Mouse (Mus musculus) CH12.LX (cell line): ENCODE results near the gene Itch. TPM values are rescaled to one million over a fixed set of nuclear protein-coding genes. Genes with fewer than 3 reads are reported as not detected.

Experiments
- DNase-seq: peaks from one replicate; pipeline ENCODE4 v3.0.0-alpha.2; 2013; ENCODE audit errors: extremely low read depth
- H3K27ac ChIP-seq: 2 replicates; pipeline ENCODE4 v1.5.1; 2012; ENCODE audit warnings: low read depth, mild to moderate bottlenecking, control low read depth, moderate library complexity; ENCODE audit not compliant: insufficient read depth
- H3K27me3 ChIP-seq: replicated peaks from 2 replicates; pipeline ENCODE3; 2012; ENCODE audit warnings: inconsistent platforms
- H3K36me3 ChIP-seq, 2 experiments: replicated peaks in 1 of 2; 2 replicates each; pipeline versions ENCODE3 to v1.6.1; 2012; ENCODE audit warnings: inconsistent platforms in 1 of 2, low read length in 1 of 2, mild to moderate bottlenecking in 1 of 2, mixed read lengths in 1 of 2, moderate library complexity in 1 of 2; ENCODE audit not compliant: control insufficient read depth in 1 of 2, insufficient read depth in 1 of 2
- H3K4me1 ChIP-seq, 2 experiments: 2 replicates each; pipeline ENCODE4 v1.6.1; 2012; ENCODE audit warnings: inconsistent platforms in 1 of 2, moderate library complexity in 1 of 2; ENCODE audit not compliant: insufficient read depth in 2 of 2, control insufficient read depth in 1 of 2
- H3K4me2 ChIP-seq: 2 replicates; pipeline ENCODE4 v1.6.1; 2012; ENCODE audit warnings: low read depth, mild to moderate bottlenecking, control low read depth; ENCODE audit not compliant: poor library complexity, insufficient read depth, severe bottlenecking
- H3K4me3 ChIP-seq, 3 experiments: fragments of 150-350 bp in 1 of 3; sonication (generic) in 1 of 3; replicated peaks in 1 of 3; 2 replicates each; pipeline versions ENCODE3 to v1.5.1; 2011 to 2012; ENCODE audit warnings: low read depth in 2 of 3, low read length in 2 of 3, mild to moderate bottlenecking in 2 of 3, moderate library complexity in 2 of 3, control low read depth in 1 of 3, improper control_type of control experiment in 1 of 3, inconsistent platforms in 1 of 3, mixed read lengths in 1 of 3; ENCODE audit not compliant: poor library complexity in 1 of 3
- H3K79me2 ChIP-seq: replicated peaks from 2 replicates; pipeline ENCODE4 v1.6.1; 2012; ENCODE audit warnings: mild to moderate bottlenecking, moderate library complexity; ENCODE audit not compliant: control insufficient read depth, poor library complexity, insufficient read depth, severe bottlenecking; ENCODE audit errors: extremely low read depth
- H3K9ac ChIP-seq: 2 replicates; pipeline ENCODE4 v1.6.1; 2012; ENCODE audit warnings: low read depth, mild to moderate bottlenecking, control low read depth, moderate library complexity; ENCODE audit not compliant: insufficient read depth
- H3K9me3 ChIP-seq: replicated peaks from 2 replicates; pipeline ENCODE3; 2012; ENCODE audit warnings: low read length, inconsistent platforms, mixed read lengths
- CHD2 ChIP-seq: IDR thresholded peaks from 2 replicates; pipeline ENCODE4 v1.6.1; 2011; ENCODE audit warnings: low read length, improper control_type of control experiment
- CTCF ChIP-seq, 2 experiments: IDR thresholded peaks in 1 of 2; conservative IDR thresholded peaks in 1 of 2; 2 replicates each; pipeline ENCODE4 v1.5.1; 2011 to 2012; ENCODE audit warnings: low read depth in 2 of 2, low read length in 2 of 2, improper control_type of control experiment in 1 of 2, inconsistent platforms in 1 of 2, mild to moderate bottlenecking in 1 of 2, moderate library complexity in 1 of 2
- E2F4 ChIP-seq: IDR thresholded peaks from 2 replicates; pipeline ENCODE4 v1.6.1; 2011; ENCODE audit warnings: low read depth, low read length, improper control_type of control experiment; ENCODE audit not compliant: insufficient replicate concordance
- EP300 ChIP-seq: IDR thresholded peaks from 2 replicates; pipeline ENCODE4 v1.6.1; 2011; ENCODE audit warnings: low read length, improper control_type of control experiment
- ETS1 ChIP-seq: conservative IDR thresholded peaks from 2 replicates; pipeline ENCODE4 v1.6.1; 2012; ENCODE audit warnings: low read depth, mild to moderate bottlenecking, inconsistent platforms, low read length, improper control_type of control experiment, moderate library complexity
- HCFC1 ChIP-seq: IDR thresholded peaks from 2 replicates; pipeline ENCODE4 v1.6.1; 2012; ENCODE audit warnings: low read depth, mild to moderate bottlenecking, inconsistent platforms, low read length, improper control_type of control experiment
- JUN ChIP-seq: IDR thresholded peaks from 2 replicates; pipeline ENCODE4 v1.6.1; 2011; ENCODE audit warnings: low read depth, mild to moderate bottlenecking, low read length, improper control_type of control experiment, moderate library complexity; ENCODE audit not compliant: insufficient read depth
- KAT2A ChIP-seq: IDR thresholded peaks from 2 replicates; pipeline ENCODE4 v1.6.1; 2012; ENCODE audit warnings: low read length, improper control_type of control experiment, inconsistent platforms; ENCODE audit not compliant: insufficient replicate concordance
- MXI1 ChIP-seq: IDR thresholded peaks from 2 replicates; pipeline ENCODE4 v1.6.1; 2011; ENCODE audit warnings: mild to moderate bottlenecking, low read depth, low read length, improper control_type of control experiment
- NELFE ChIP-seq: IDR thresholded peaks from 2 replicates; pipeline ENCODE4 v1.6.1; 2011; ENCODE audit warnings: low read depth, low read length, improper control_type of control experiment
- PAX5 ChIP-seq: IDR thresholded peaks from 2 replicates; pipeline ENCODE4 v1.6.1; 2012; ENCODE audit warnings: low read length, inconsistent platforms, mixed read lengths
- POLR2A ChIP-seq: IDR thresholded peaks from 2 replicates; pipeline ENCODE4 v1.6.1; 2011; ENCODE audit warnings: low read depth, mild to moderate bottlenecking, improper control_type of control experiment, low read length
- POLR2AphosphoS2 ChIP-seq: IDR thresholded peaks from 2 replicates; pipeline ENCODE4 v1.6.1; 2011; ENCODE audit warnings: low read depth, low read length, improper control_type of control experiment
- RAD21 ChIP-seq: IDR thresholded peaks from 2 replicates; pipeline ENCODE4 v1.6.1; 2011; ENCODE audit warnings: low read depth, mild to moderate bottlenecking, low read length, improper control_type of control experiment, moderate library complexity
- RCOR1 ChIP-seq: conservative IDR thresholded peaks from 2 replicates; pipeline ENCODE4 v1.6.1; 2012; ENCODE audit warnings: low read depth, mild to moderate bottlenecking, inconsistent platforms, low read length, improper control_type of control experiment
- SMC3 ChIP-seq: IDR thresholded peaks from 2 replicates; pipeline ENCODE4 v1.6.1; 2011; ENCODE audit warnings: low read depth, low read length, improper control_type of control experiment
- TCF12 ChIP-seq: IDR thresholded peaks from 2 replicates; pipeline ENCODE4 v1.6.1; 2014; ENCODE audit warnings: low read depth, mild to moderate bottlenecking, inconsistent platforms, low read length, improper control_type of control experiment
- UBTF ChIP-seq: IDR thresholded peaks from 2 replicates; pipeline ENCODE4 v1.6.1; 2012; ENCODE audit warnings: low read depth, mild to moderate bottlenecking, inconsistent platforms, low read length, improper control_type of control experiment, moderate library complexity
- USF1 ChIP-seq: IDR thresholded peaks from 2 replicates; pipeline ENCODE4 v1.6.1; 2014; ENCODE audit warnings: low read depth, mild to moderate bottlenecking, inconsistent platforms, low read length, improper control_type of control experiment
- ZC3H11A ChIP-seq: IDR thresholded peaks from 2 replicates; pipeline ENCODE4 v1.6.1; 2012; ENCODE audit warnings: low read depth, mild to moderate bottlenecking, inconsistent platforms, low read length, improper control_type of control experiment
- dilution Hi-C: fragments of 300-500 bp; cut with MboI; formaldehyde crosslinking; loops from 2 replicates; pipeline ENCODE4 v1.14.3; 2020; ENCODE audit warnings: low sequenced_read_pairs; ENCODE audit not compliant: extremely low pct_unique_long_range_greater_than_20kb, extremely low pct_ligation_motif_present
- in situ Hi-C: fragments of 300-500 bp; cut with MboI; formaldehyde crosslinking; loops from 3 replicates; pipeline ENCODE4 v1.14.3; 2019; ENCODE audit warnings: low sequenced_read_pairs, low pct_ligation_motif_present, low pct_unique_long_range_greater_than_20kb, mixed read lengths
- polyA plus RNA-seq: library from polyadenylated mRNA; unstranded; fragments of >175 nt; gene quantifications from 2 replicates; pipeline ENCODE4 v1.2.1, GENCODE M21; 2012; ENCODE audit warnings: low read depth; ENCODE audit not compliant: insufficient read length
- total RNA-seq, 2 experiments: library from RNA; depleted of rRNA; stranded (reverse); fragments of 300-350 nt in 1 of 2; fragments of >200 nt in 1 of 2; gene quantifications; 2 replicates each; pipeline ENCODE4 v1.2.3; 2012 to 2014

The Itch gene
- total and polyA plus RNA-seq, 3 experiments: 25.3 to 46.6 (median 28.5) TPM

DNA sequence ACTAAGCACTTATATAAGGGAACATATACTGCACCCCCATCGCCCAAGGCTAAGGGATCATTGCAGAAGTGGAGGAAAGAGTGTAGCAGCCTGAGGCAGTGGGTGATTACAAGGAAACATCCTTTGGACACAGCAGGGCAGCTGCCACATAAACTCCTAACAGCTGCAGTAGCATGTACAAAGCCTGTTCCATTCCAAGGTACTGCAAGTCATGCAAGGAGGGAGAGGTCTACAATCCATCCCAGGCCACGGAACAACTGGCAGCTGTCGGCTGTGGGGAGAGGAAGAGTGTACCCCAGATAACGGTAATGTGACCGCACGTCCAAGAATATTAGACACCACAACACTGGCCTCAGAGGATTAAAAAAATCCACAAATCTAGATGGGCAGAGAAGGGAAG is 132.2 kb downstream of the Itch start:
- DNase-seq: no peak
- TF ChIP-seq MXI1 (no peak), POLR2A (no peak), ETS1 (no peak), PAX5 (no peak), ZC3H11A (no peak), USF1 (no peak), CHD2 (no peak), UBTF (no peak), EP300 (no peak)
- TF ChIP-seq, all 38 proteins: peak for 0
- Histone ChIP-seq H3K36me3 (no peaks in the 10 kb centered on the region), H3K27me3 (no peaks in the 10 kb centered on the region), H3K4me2 (no peak overlapping the region), H3K27ac (no peak overlapping the region), H3K79me2 (no peaks in the 10 kb centered on the region), H3K4me1 (no peaks in the 10 kb centered on the region), H3K9ac (no peak overlapping the region), H3K9me3 (peaks cover 3% of the 10 kb centered on the region), H3K4me3 (no peak overlapping the region)
- in situ Hi-C loops: no loop called here
- dilution Hi-C loops: no loop called here

DNA sequence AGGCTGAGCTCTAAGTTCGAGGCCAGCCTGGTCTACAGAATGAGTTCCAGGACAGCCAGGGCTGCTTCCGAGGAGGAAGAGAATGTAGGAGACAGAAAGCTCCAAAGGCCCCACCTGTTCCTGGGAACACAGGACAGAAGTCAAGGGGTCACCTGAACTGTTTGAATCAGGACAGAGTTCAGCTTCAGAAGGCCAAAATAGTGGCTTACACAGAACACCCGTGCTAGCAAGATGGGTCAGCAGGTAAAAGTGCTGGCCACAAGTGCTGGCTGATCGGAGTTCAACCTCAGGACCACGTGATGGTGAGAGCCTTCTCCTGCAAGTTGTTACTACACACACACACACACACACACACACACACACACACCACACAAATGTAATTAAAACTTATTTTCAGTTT is 133.6 kb downstream of the Itch start:
- no peaks in the 10 kb centered on the region for H3K27me3 ChIP-seq
- no peak for DNase-seq
- no peaks in the 10 kb centered on the region for H3K4me1 ChIP-seq
- no peak overlapping the region for H3K4me3 ChIP-seq
- in situ Hi-C loops: no loop called here
- no peaks in the 10 kb centered on the region for H3K36me3 ChIP-seq
- H3K9ac ChIP-seq: no peak overlapping the region
- H3K9me3 ChIP-seq: peaks cover 3% of the 10 kb centered on the region
- H3K4me2 ChIP-seq: no peak overlapping the region
- H3K27ac ChIP-seq: no peak overlapping the region
- no peaks in the 10 kb centered on the region for H3K79me2 ChIP-seq
- no peak for TF ChIP-seq RCOR1
- no peak for TF ChIP-seq HCFC1
- TF ChIP-seq, all 38 proteins: peak for 0
- dilution Hi-C loops: no loop called here

DNA sequence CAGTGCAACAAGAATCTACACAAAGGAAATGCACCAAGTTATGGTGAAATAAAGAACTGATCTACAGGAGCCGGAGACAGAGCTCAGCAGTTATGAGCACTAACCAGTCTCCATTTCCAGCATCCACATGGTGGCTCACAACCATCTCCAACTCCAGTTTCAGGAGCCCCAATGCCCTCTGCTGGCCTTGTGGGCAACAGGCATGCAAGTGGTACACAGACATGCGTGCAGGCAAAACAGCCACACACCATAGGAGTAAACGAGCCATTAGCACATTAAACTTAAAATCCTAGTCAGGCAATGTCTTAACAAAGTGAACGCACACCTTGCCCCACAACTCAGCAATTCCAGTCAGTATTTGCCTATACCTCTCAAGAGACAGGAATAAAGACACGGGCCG is 138.6 kb downstream of the Itch start:
- Histone ChIP-seq H3K79me2 (no peaks in the 10 kb centered on the region), H3K9ac (no peak overlapping the region), H3K27me3 (no peaks in the 10 kb centered on the region), H3K36me3 (peaks cover 0 to 11% of the 10 kb centered on the region in 2 experiments), H3K9me3 (peaks cover 4% of the 10 kb centered on the region), H3K4me3 (no peak overlapping the region), H3K4me2 (no peak overlapping the region), H3K27ac (no peak overlapping the region), H3K4me1 (no peaks in the 10 kb centered on the region)
- TF ChIP-seq TCF12 (no peak), CHD2 (no peak), JUN (no peak), E2F4 (no peak), EP300 (no peak), RAD21 (peak; percentile 39), POLR2AphosphoS2 (no peak), CTCF (conservative IDR thresholded peaks at IDR 0.05 in 1 of 2, IDR thresholded peaks at IDR 0.05 in 1 of 2; ENCODE audit: low read depth in 2 of 2, low read length in 2 of 2) (peak in 1 of 2 experiments; percentile 78; a peak in 2 of 4 replicates), MXI1 (no peak), NELFE (no peak), ZC3H11A (no peak), KAT2A (no peak), ETS1 (no peak), PAX5 (no peak), SMC3 (peak; percentile 62), HCFC1 (no peak)
- dilution Hi-C loops (no loop called here), in situ Hi-C loops (no loop called here)
- DNase-seq: peak; percentile 30
